Mouse (Mus musculus): ENCODE results near the gene Alkbh3. TPM values are rescaled to one million over a fixed set of nuclear protein-coding genes. Genes with fewer than 3 reads are reported as not detected.

Gene Alkbh3
- polyA plus RNA-seq, 1 experiment from 2014 or later = 76.2 TPM

- no peak overlapping the region for H3K9ac ChIP-seq (ENCODE audit: low read length)
Measured at GRCm38 (mm10) chr2:94048271-94048670, 37.7 kb upstream of the Alkbh3 start.

GRCm38 (mm10) chr2:94045411-94046090 lies 34.9 kb upstream of the Alkbh3 start:
- WGBS = 9% methylated on average over 6 of the region's 6 CpGs
- no peak overlapping the region for H3K4me3 ChIP-seq (ENCODE audit: control insufficient read depth in 1 of 2, insufficient read depth in 1 of 2, low read depth in 1 of 2, low read length in 2 of 2)
- peaks cover 11 to 38% of the 10 kb centered on the region in 2 experiments for H3K4me1 ChIP-seq (ENCODE audit: control insufficient read depth in 2 of 2, insufficient read depth in 2 of 2, low read length in 2 of 2)
- H3K9ac ChIP-seq (ENCODE audit: low read length) = 0 out of 2 replicates have a peak overlapping the region, but pooled peaks have one; percentile 38
- peak overlapping the region; percentile 48 for H3K4me2 ChIP-seq (ENCODE audit: low read length)
- H3K9me3 ChIP-seq (ENCODE audit: control insufficient read depth, low read length) = no peaks in the 10 kb centered on the region
- no peaks in the 10 kb centered on the region for H3K36me3 ChIP-seq (ENCODE audit: control insufficient read depth, insufficient read depth, low read length)
- H3K27me3 ChIP-seq (ENCODE audit: control insufficient read depth, insufficient read depth, low read length) = no peaks in the 10 kb centered on the region
- no peak; the same call in 1 of the 2 replicates for ATAC-seq (ENCODE audit: insufficient number of reproducible peaks, insufficient read depth, low FRiP score, low read depth)
- H3K27ac ChIP-seq (replicated peaks in 1 of 2; ENCODE audit: control insufficient read depth in 1 of 2, insufficient read depth in 1 of 2, low read depth in 2 of 2, low read length in 2 of 2) = peak overlapping the region; percentile 78 to 83

More at GRCm38 (mm10) chr2:94048271-94048670, 37.7 kb upstream of the Alkbh3 start:
- 62% methylated on average over 1 of the region's 1 CpGs for WGBS
- Histone ChIP-seq H3K36me3 (ENCODE audit: control insufficient read depth, insufficient read depth, low read length) (no peaks in the 10 kb centered on the region), H3K27ac (replicated peaks in 1 of 2; ENCODE audit: control insufficient read depth in 1 of 2, insufficient read depth in 1 of 2, low read depth in 2 of 2, low read length in 2 of 2) (no peak overlapping the region), H3K27me3 (ENCODE audit: control insufficient read depth, insufficient read depth, low read length) (no peaks in the 10 kb centered on the region), H3K4me1 (ENCODE audit: control insufficient read depth in 2 of 2, insufficient read depth in 2 of 2, low read length in 2 of 2) (peaks cover 11 to 38% of the 10 kb centered on the region in 2 experiments), H3K4me3 (ENCODE audit: control insufficient read depth in 1 of 2, insufficient read depth in 1 of 2, low read depth in 1 of 2, low read length in 2 of 2) (no peak overlapping the region), H3K9me3 (ENCODE audit: control insufficient read depth, low read length) (no peaks in the 10 kb centered on the region), H3K4me2 (ENCODE audit: low read length) (no peak overlapping the region)
- no peak for ATAC-seq (ENCODE audit: insufficient number of reproducible peaks, insufficient read depth, low FRiP score, low read depth)

GRCm38 (mm10) chr2:94044174-94044573 lies 33.6 kb upstream of the Alkbh3 start:
- 70% methylated on average over 2 of the region's 2 CpGs for WGBS

GRCm38 (mm10) chr2:94043662-94044061 lies 33.1 kb upstream of the Alkbh3 start:
- H3K9me3 ChIP-seq (ENCODE audit: control insufficient read depth, low read length) = no peaks in the 10 kb centered on the region
- WGBS = 70% methylated on average over 5 of the region's 5 CpGs
- no peak for ATAC-seq (ENCODE audit: insufficient number of reproducible peaks, insufficient read depth, low FRiP score, low read depth)

More at GRCm38 (mm10) chr2:94044174-94044573, 33.6 kb upstream of the Alkbh3 start:
- Histone ChIP-seq H3K9me3 (ENCODE audit: control insufficient read depth, low read length) (no peaks in the 10 kb centered on the region), H3K27me3 (ENCODE audit: control insufficient read depth, insufficient read depth, low read length) (no peaks in the 10 kb centered on the region), H3K4me3 (ENCODE audit: control insufficient read depth in 1 of 2, insufficient read depth in 1 of 2, low read depth in 1 of 2, low read length in 2 of 2) (no peak overlapping the region), H3K4me1 (ENCODE audit: control insufficient read depth in 2 of 2, insufficient read depth in 2 of 2, low read length in 2 of 2) (peaks cover 11 to 29% of the 10 kb centered on the region in 2 experiments), H3K4me2 (ENCODE audit: low read length) (no peak overlapping the region), H3K36me3 (ENCODE audit: control insufficient read depth, insufficient read depth, low read length) (no peaks in the 10 kb centered on the region), H3K9ac (ENCODE audit: low read length) (no peak overlapping the region), H3K27ac (replicated peaks in 1 of 2; ENCODE audit: control insufficient read depth in 1 of 2, insufficient read depth in 1 of 2, low read depth in 2 of 2, low read length in 2 of 2) (no peak overlapping the region)
- no peak for ATAC-seq (ENCODE audit: insufficient number of reproducible peaks, insufficient read depth, low FRiP score, low read depth)

GRCm38 (mm10) chr2:94042461-94042860 lies 31.9 kb upstream of the Alkbh3 start:
- Histone ChIP-seq H3K9ac (ENCODE audit: low read length) (no peak overlapping the region), H3K4me1 (ENCODE audit: control insufficient read depth in 2 of 2, insufficient read depth in 2 of 2, low read length in 2 of 2) (peaks cover 12 to 32% of the 10 kb centered on the region in 2 experiments), H3K4me3 (ENCODE audit: control insufficient read depth in 1 of 2, insufficient read depth in 1 of 2, low read depth in 1 of 2, low read length in 2 of 2) (no peak overlapping the region), H3K9me3 (ENCODE audit: control insufficient read depth, low read length) (no peaks in the 10 kb centered on the region), H3K36me3 (ENCODE audit: control insufficient read depth, insufficient read depth, low read length) (no peaks in the 10 kb centered on the region), H3K27ac (replicated peaks in 1 of 2; ENCODE audit: control insufficient read depth in 1 of 2, insufficient read depth in 1 of 2, low read depth in 2 of 2, low read length in 2 of 2) (no peak overlapping the region), H3K27me3 (ENCODE audit: control insufficient read depth, insufficient read depth, low read length) (no peaks in the 10 kb centered on the region), H3K4me2 (ENCODE audit: low read length) (no peak overlapping the region)
- ATAC-seq (ENCODE audit: insufficient number of reproducible peaks, insufficient read depth, low FRiP score, low read depth) = no peak
- WGBS = 93% methylated on average over 3 of the region's 3 CpGs

More at GRCm38 (mm10) chr2:94043662-94044061, 33.1 kb upstream of the Alkbh3 start:
- H3K9ac ChIP-seq (ENCODE audit: low read length) = no peak overlapping the region
- no peaks in the 10 kb centered on the region for H3K36me3 ChIP-seq (ENCODE audit: control insufficient read depth, insufficient read depth, low read length)
- no peaks in the 10 kb centered on the region for H3K27me3 ChIP-seq (ENCODE audit: control insufficient read depth, insufficient read depth, low read length)
- H3K4me1 ChIP-seq (ENCODE audit: control insufficient read depth in 2 of 2, insufficient read depth in 2 of 2, low read length in 2 of 2) = peaks cover 12 to 28% of the 10 kb centered on the region in 2 experiments
- no peak overlapping the region for H3K4me3 ChIP-seq (ENCODE audit: control insufficient read depth in 1 of 2, insufficient read depth in 1 of 2, low read depth in 1 of 2, low read length in 2 of 2)
- no peak overlapping the region for H3K4me2 ChIP-seq (ENCODE audit: low read length)
- no peak overlapping the region for H3K27ac ChIP-seq (replicated peaks in 1 of 2; ENCODE audit: control insufficient read depth in 1 of 2, insufficient read depth in 1 of 2, low read depth in 2 of 2, low read length in 2 of 2)

GRCm38 (mm10) chr2:94040391-94041125 lies 30.0 kb upstream of the Alkbh3 start:
- no peaks in the 10 kb centered on the region for H3K36me3 ChIP-seq (ENCODE audit: control insufficient read depth, insufficient read depth, low read length)
- no peak overlapping the region for H3K4me2 ChIP-seq (ENCODE audit: low read length)
- H3K9ac ChIP-seq (ENCODE audit: low read length) = no peak overlapping the region
- no peaks in the 10 kb centered on the region for H3K9me3 ChIP-seq (ENCODE audit: control insufficient read depth, low read length)
- H3K27me3 ChIP-seq (ENCODE audit: control insufficient read depth, insufficient read depth, low read length) = no peaks in the 10 kb centered on the region
- H3K4me1 ChIP-seq (ENCODE audit: control insufficient read depth in 2 of 2, insufficient read depth in 2 of 2, low read length in 2 of 2) = peaks cover 8 to 23% of the 10 kb centered on the region in 2 experiments
- ATAC-seq (ENCODE audit: insufficient number of reproducible peaks, insufficient read depth, low FRiP score, low read depth) = no peak
- H3K27ac ChIP-seq (replicated peaks in 1 of 2; ENCODE audit: control insufficient read depth in 1 of 2, insufficient read depth in 1 of 2, low read depth in 2 of 2, low read length in 2 of 2) = no peak overlapping the region
- WGBS = 75% methylated on average over 5 of the region's 5 CpGs
- H3K4me3 ChIP-seq (ENCODE audit: control insufficient read depth in 1 of 2, insufficient read depth in 1 of 2, low read depth in 1 of 2, low read length in 2 of 2) = no peak overlapping the region

- ATAC-seq (ENCODE audit: insufficient number of reproducible peaks, insufficient read depth, low FRiP score, low read depth) = no peak
- H3K27ac ChIP-seq (replicated peaks in 1 of 2; ENCODE audit: control insufficient read depth in 1 of 2, insufficient read depth in 1 of 2, low read depth in 2 of 2, low read length in 2 of 2) = no peak overlapping the region
- peaks cover 3 to 8% of the 10 kb centered on the region in 2 experiments; a peak in 3 of 4 replicates for H3K4me1 ChIP-seq (ENCODE audit: control insufficient read depth in 2 of 2, insufficient read depth in 2 of 2, low read length in 2 of 2)
- no peaks in the 10 kb centered on the region for H3K9me3 ChIP-seq (ENCODE audit: control insufficient read depth, low read length)
- no peaks in the 10 kb centered on the region for H3K27me3 ChIP-seq (ENCODE audit: control insufficient read depth, insufficient read depth, low read length)
- H3K4me2 ChIP-seq (ENCODE audit: low read length) = no peak overlapping the region
- H3K9ac ChIP-seq (ENCODE audit: low read length) = no peak overlapping the region
- H3K36me3 ChIP-seq (ENCODE audit: control insufficient read depth, insufficient read depth, low read length) = peaks cover 20% of the 10 kb centered on the region
- WGBS = 67% methylated on average over 9 of the region's 9 CpGs
- H3K4me3 ChIP-seq (ENCODE audit: control insufficient read depth in 1 of 2, insufficient read depth in 1 of 2, low read depth in 1 of 2, low read length in 2 of 2) = no peak overlapping the region
Measured at GRCm38 (mm10) chr2:94035428-94036331, 25.1 kb upstream of the Alkbh3 start.
